Mouse (Mus musculus): Measurements from ENCODE around the gene Lgr6. TPM values are rescaled to one million over a fixed set of nuclear protein-coding genes. Genes with fewer than 3 reads are reported as not detected.

The Lgr6 gene
- polyA plus RNA-seq, 1 experiment = not detected

GRCm38 (mm10) chr1:134972920-134973319 is 132.2 kb downstream of the Lgr6 start:
- H3K27ac ChIP-seq (ENCODE audit: control insufficient read depth, insufficient read depth, low read depth, low read length, poor library complexity) = no peak overlapping the region
- 82% methylated on average over 1 of the region's 1 CpGs for WGBS
- H3K4me3 ChIP-seq (replicated peaks; ENCODE audit: control insufficient read depth, low read depth, low read length) = no peak overlapping the region
- TF ChIP-seq CTCF (IDR thresholded peaks at IDR 0.05; ENCODE audit: control insufficient read depth, insufficient read depth, low read length) = no peak
- TF ChIP-seq POLR2A (IDR thresholded peaks at IDR 0.05; ENCODE audit: borderline replicate concordance, control insufficient read depth, low read depth, low read length) = no peak
- H3K4me1 ChIP-seq (ENCODE audit: control insufficient read depth, insufficient read depth, low read length) = no peaks in the 10 kb centered on the region

- TF ChIP-seq POLR2A (IDR thresholded peaks at IDR 0.05; ENCODE audit: borderline replicate concordance, control insufficient read depth, low read depth, low read length) (no peak), CTCF (IDR thresholded peaks at IDR 0.05; ENCODE audit: control insufficient read depth, insufficient read depth, low read length) (no peak)
- no peaks in the 10 kb centered on the region; the same call in 1 of the 2 replicates for H3K4me1 ChIP-seq (ENCODE audit: control insufficient read depth, insufficient read depth, low read length)
- 93% methylated on average over 2 of the region's 2 CpGs for WGBS
These were observed 139.6 kb downstream of the Lgr6 start for GRCm38 (mm10) chr1:134965430-134965829.

GRCm38 (mm10) chr1:134962821-134963220 is 142.3 kb downstream of the Lgr6 start:
- H3K4me3 ChIP-seq (replicated peaks; ENCODE audit: control insufficient read depth, low read depth, low read length) = peak overlapping the region; percentile 98
- 2% methylated on average over 11 of the region's 11 CpGs for WGBS
- H3K4me1 ChIP-seq (ENCODE audit: control insufficient read depth, insufficient read depth, low read length) = no peaks in the 10 kb centered on the region; the same call in 1 of the 2 replicates
- TF ChIP-seq CTCF (IDR thresholded peaks at IDR 0.05; ENCODE audit: control insufficient read depth, insufficient read depth, low read length) (peak; percentile 21; the same call in 1 of the 2 replicates), POLR2A (IDR thresholded peaks at IDR 0.05; ENCODE audit: borderline replicate concordance, control insufficient read depth, low read depth, low read length) (no peak)
- H3K27ac ChIP-seq (ENCODE audit: control insufficient read depth, insufficient read depth, low read depth, low read length, poor library complexity) = peak overlapping the region; percentile 64

More at GRCm38 (mm10) chr1:134965430-134965829, 139.6 kb downstream of the Lgr6 start:
- Histone ChIP-seq H3K4me3 (replicated peaks; ENCODE audit: control insufficient read depth, low read depth, low read length) (no peak overlapping the region), H3K27ac (ENCODE audit: control insufficient read depth, insufficient read depth, low read depth, low read length, poor library complexity) (no peak overlapping the region)

- WGBS = 1% methylated on average over 50 of the region's 50 CpGs
- peak within 1 kb of the TSS; percentile 64 for H3K27ac ChIP-seq (ENCODE audit: control insufficient read depth, insufficient read depth, low read depth, low read length, poor library complexity)
- H3K4me1 ChIP-seq (ENCODE audit: control insufficient read depth, insufficient read depth, low read length) = no peaks in the 10 kb centered on the region; the same call in 1 of the 2 replicates
- H3K4me3 ChIP-seq (replicated peaks; ENCODE audit: control insufficient read depth, low read depth, low read length) = peak within 1 kb of the TSS; percentile 98
- TF ChIP-seq CTCF (IDR thresholded peaks at IDR 0.05; ENCODE audit: control insufficient read depth, insufficient read depth, low read length) (no peak), POLR2A (IDR thresholded peaks at IDR 0.05; ENCODE audit: borderline replicate concordance, control insufficient read depth, low read depth, low read length) (peak; percentile 90; the same call in 1 of the 2 replicates)
These were observed 142.8 kb downstream of the Lgr6 start, which contains the start of gene Ube2t for GRCm38 (mm10) chr1:134962053-134962803. Gene Ube2t (plus strand): TSS chr1:134962565.

GRCm38 (mm10) chr1:134960634-134961033 is 144.4 kb downstream of the Lgr6 start:
- Histone ChIP-seq H3K4me1 (ENCODE audit: control insufficient read depth, insufficient read depth, low read length) (no peaks in the 10 kb centered on the region; the same call in 1 of the 2 replicates), H3K4me3 (replicated peaks; ENCODE audit: control insufficient read depth, low read depth, low read length) (no peak overlapping the region), H3K27ac (ENCODE audit: control insufficient read depth, insufficient read depth, low read depth, low read length, poor library complexity) (no peak overlapping the region)
- no peak for TF ChIP-seq POLR2A (IDR thresholded peaks at IDR 0.05; ENCODE audit: borderline replicate concordance, control insufficient read depth, low read depth, low read length)
- no peak for TF ChIP-seq CTCF (IDR thresholded peaks at IDR 0.05; ENCODE audit: control insufficient read depth, insufficient read depth, low read length)
- 66% methylated on average over 7 of the region's 7 CpGs for WGBS

GRCm38 (mm10) chr1:134955637-134956176 is 149.4 kb downstream of the Lgr6 start, which contains the start of gene Ppp1r12b:
Gene Ppp1r12b (minus strand): TSS chr1:134955942.
- peak within 1 kb of the TSS; percentile 61 for H3K27ac ChIP-seq (ENCODE audit: control insufficient read depth, insufficient read depth, low read depth, low read length, poor library complexity)
- peak within 1 kb of the TSS; percentile 94 for H3K4me3 ChIP-seq (replicated peaks; ENCODE audit: control insufficient read depth, low read depth, low read length)
- H3K4me1 ChIP-seq (ENCODE audit: control insufficient read depth, insufficient read depth, low read length) = no peaks in the 10 kb centered on the region
- peak; percentile 92 for TF ChIP-seq POLR2A (IDR thresholded peaks at IDR 0.05; ENCODE audit: borderline replicate concordance, control insufficient read depth, low read depth, low read length)
- peak; percentile 22; the same call in 1 of the 2 replicates for TF ChIP-seq CTCF (IDR thresholded peaks at IDR 0.05; ENCODE audit: control insufficient read depth, insufficient read depth, low read length)
- WGBS = under 1% methylated on average over 39 of the region's 39 CpGs

GRCm38 (mm10) chr1:134955050-134955636 is 149.9 kb downstream of the Lgr6 start:
- Histone ChIP-seq H3K4me1 (ENCODE audit: control insufficient read depth, insufficient read depth, low read length) (no peaks in the 10 kb centered on the region), H3K27ac (ENCODE audit: control insufficient read depth, insufficient read depth, low read depth, low read length, poor library complexity) (peak overlapping the region; percentile 61), H3K4me3 (replicated peaks; ENCODE audit: control insufficient read depth, low read depth, low read length) (peak overlapping the region; percentile 94)
- 2% methylated on average over 16 of the region's 16 CpGs for WGBS
- TF ChIP-seq CTCF (IDR thresholded peaks at IDR 0.05; ENCODE audit: control insufficient read depth, insufficient read depth, low read length) = no peak
- TF ChIP-seq POLR2A (IDR thresholded peaks at IDR 0.05; ENCODE audit: borderline replicate concordance, control insufficient read depth, low read depth, low read length) = no peak

GRCm38 (mm10) chr1:134949946-134950345 is 155.1 kb downstream of the Lgr6 start:
- TF ChIP-seq CTCF (IDR thresholded peaks at IDR 0.05; ENCODE audit: control insufficient read depth, insufficient read depth, low read length) = no peak
- TF ChIP-seq POLR2A (IDR thresholded peaks at IDR 0.05; ENCODE audit: borderline replicate concordance, control insufficient read depth, low read depth, low read length) = no peak
- 90% methylated on average over 3 of the region's 3 CpGs for WGBS
- Histone ChIP-seq H3K4me3 (replicated peaks; ENCODE audit: control insufficient read depth, low read depth, low read length) (no peak overlapping the region), H3K27ac (ENCODE audit: control insufficient read depth, insufficient read depth, low read depth, low read length, poor library complexity) (no peak overlapping the region), H3K4me1 (ENCODE audit: control insufficient read depth, insufficient read depth, low read length) (no peaks in the 10 kb centered on the region)
